Mouse (Mus musculus): ENCODE measurements around the gene Atp8b2. TPM values are rescaled to one million over a fixed set of nuclear protein-coding genes. Genes with fewer than 3 reads are reported as not detected.

The Atp8b2 gene
- polyA plus RNA-seq, 1 experiment from 2014 or later = 15.1 TPM

GRCm38 (mm10) chr3:89914700-89915099 lies 48.6 kb downstream of the Atp8b2 start:
- no peak overlapping the region for H3K4me2 ChIP-seq (ENCODE audit: low read length)
- H3K36me3 ChIP-seq (ENCODE audit: control insufficient read depth, insufficient read depth, low read length) = no peaks in the 10 kb centered on the region
- no peak overlapping the region for H3K9ac ChIP-seq (ENCODE audit: low read depth, low read length)
- ATAC-seq = no peak
- no peaks in the 10 kb centered on the region for H3K9me3 ChIP-seq (ENCODE audit: control insufficient read depth, low read length)
- H3K27me3 ChIP-seq (replicated peaks; ENCODE audit: control insufficient read depth, insufficient read depth, low read length) = peaks cover 15% of the 10 kb centered on the region; the same call in 1 of the 2 replicates
- peaks cover 7% of the 10 kb centered on the region for H3K4me1 ChIP-seq (ENCODE audit: control insufficient read depth, insufficient read depth, low read depth, low read length)
- no peak overlapping the region for H3K4me3 ChIP-seq (ENCODE audit: low read length)
- no peak overlapping the region for H3K27ac ChIP-seq (ENCODE audit: low read depth, low read length)
- 91% methylated on average over 4 of the region's 4 CpGs for WGBS

DNA sequence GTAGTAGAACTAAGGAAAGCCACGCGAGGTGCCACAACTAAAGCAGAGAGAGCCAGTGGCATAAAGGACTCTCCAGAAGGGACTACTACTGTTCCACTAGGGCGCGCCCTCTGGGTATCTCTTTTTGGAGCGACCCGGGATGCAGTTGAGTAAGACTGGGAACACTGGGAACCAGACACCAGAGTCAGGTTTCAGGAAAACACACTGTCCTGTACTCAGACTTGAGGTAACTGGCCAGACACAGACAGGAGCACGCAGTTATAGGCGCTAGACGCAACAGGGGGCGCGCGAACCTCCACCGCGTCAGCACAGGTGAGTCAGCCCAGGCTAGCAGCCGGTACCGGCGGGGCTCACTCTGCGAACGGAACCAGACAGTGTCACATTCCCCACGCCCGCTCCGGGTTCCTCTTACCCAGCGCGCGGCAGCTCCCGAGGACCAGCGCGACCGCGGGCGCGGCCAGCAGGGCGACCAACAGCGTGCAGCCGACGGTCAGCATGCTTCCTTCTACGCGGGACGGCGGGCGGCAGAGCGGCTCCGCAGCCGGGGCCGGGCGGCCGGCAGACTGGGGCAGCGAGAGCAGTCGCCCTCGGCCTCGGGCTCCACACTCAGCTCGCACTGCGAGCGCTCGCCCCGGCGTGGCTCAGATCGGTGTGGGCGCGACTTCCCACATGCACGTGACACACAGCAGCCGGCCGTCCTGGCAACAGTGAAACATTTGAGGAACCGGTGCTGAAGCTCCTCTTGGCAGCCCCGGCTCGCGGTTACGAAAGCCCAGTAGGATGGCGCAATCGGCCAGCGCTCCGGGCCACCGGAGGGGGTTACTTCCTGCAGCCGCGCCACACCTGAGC lies 50.5 kb downstream of the Atp8b2 start, which contains the start of gene Il6ra:
TSS of gene Il6ra (minus strand) at position 654 of the 849 bp plus-strand sequence.
- under 1% methylated on average over 70 of the region's 75 CpGs for WGBS
- Histone ChIP-seq H3K4me2 (ENCODE audit: low read length) (peak within 1 kb of the TSS; percentile 96), H3K9me3 (ENCODE audit: control insufficient read depth, low read length) (no peaks in the 10 kb centered on the region), H3K36me3 (ENCODE audit: control insufficient read depth, insufficient read depth, low read length) (no peaks in the 10 kb centered on the region), H3K4me1 (ENCODE audit: control insufficient read depth, insufficient read depth, low read depth, low read length) (peaks cover 7% of the 10 kb centered on the region), H3K9ac (ENCODE audit: low read depth, low read length) (peak within 1 kb of the TSS; percentile 65), H3K4me3 (ENCODE audit: low read length) (peak within 1 kb of the TSS; percentile 57), H3K27ac (ENCODE audit: low read depth, low read length) (no peak within 1 kb of the TSS; the same call in 1 of the 2 replicates), H3K27me3 (replicated peaks; ENCODE audit: control insufficient read depth, insufficient read depth, low read length) (peaks cover 15% of the 10 kb centered on the region; the same call in 1 of the 2 replicates)
- peak; percentile 88 for ATAC-seq

GRCm38 (mm10) chr3:89912108-89912542 lies 51.2 kb downstream of the Atp8b2 start:
- H3K9ac ChIP-seq (ENCODE audit: low read depth, low read length) = no peak overlapping the region
- peak overlapping the region; percentile 96 for H3K4me2 ChIP-seq (ENCODE audit: low read length)
- WGBS = 36% methylated on average over 6 of the region's 6 CpGs
- H3K4me3 ChIP-seq (ENCODE audit: low read length) = peak overlapping the region; percentile 57; the same call in 1 of the 2 replicates
- H3K36me3 ChIP-seq (ENCODE audit: control insufficient read depth, insufficient read depth, low read length) = no peaks in the 10 kb centered on the region
- no peak for ATAC-seq
- H3K27me3 ChIP-seq (replicated peaks; ENCODE audit: control insufficient read depth, insufficient read depth, low read length) = peaks cover 15% of the 10 kb centered on the region; the same call in 1 of the 2 replicates
- H3K27ac ChIP-seq (ENCODE audit: low read depth, low read length) = no peak overlapping the region
- peaks cover 7% of the 10 kb centered on the region for H3K4me1 ChIP-seq (ENCODE audit: control insufficient read depth, insufficient read depth, low read depth, low read length)
- no peaks in the 10 kb centered on the region for H3K9me3 ChIP-seq (ENCODE audit: control insufficient read depth, low read length)

DNA sequence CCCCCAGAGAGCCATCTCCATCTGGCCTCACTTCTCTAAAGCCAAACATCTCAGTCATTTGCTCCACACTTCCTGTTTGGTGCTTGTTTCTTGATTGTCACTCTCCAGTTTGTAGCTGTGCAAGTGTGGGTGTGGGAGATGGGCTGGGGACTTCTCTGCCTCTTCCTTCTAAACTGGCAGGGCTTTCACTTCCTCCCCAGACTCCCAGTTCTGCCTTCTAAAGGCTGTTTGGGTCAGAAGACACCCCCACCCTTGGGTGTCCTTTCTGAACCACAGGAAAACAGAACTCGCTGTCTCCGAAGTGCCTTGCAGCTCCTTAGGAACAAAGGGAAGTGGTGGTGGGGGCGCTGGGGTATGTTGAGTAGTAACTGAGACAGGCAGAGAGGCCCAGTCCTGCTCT lies 52.1 kb downstream of the Atp8b2 start:
- Histone ChIP-seq H3K4me1 (ENCODE audit: control insufficient read depth, insufficient read depth, low read depth, low read length) (peaks cover 7% of the 10 kb centered on the region), H3K4me3 (ENCODE audit: low read length) (no peak overlapping the region), H3K9me3 (ENCODE audit: control insufficient read depth, low read length) (no peaks in the 10 kb centered on the region), H3K27me3 (replicated peaks; ENCODE audit: control insufficient read depth, insufficient read depth, low read length) (peaks cover 15% of the 10 kb centered on the region; the same call in 1 of the 2 replicates), H3K36me3 (ENCODE audit: control insufficient read depth, insufficient read depth, low read length) (no peaks in the 10 kb centered on the region), H3K9ac (ENCODE audit: low read depth, low read length) (no peak overlapping the region), H3K4me2 (ENCODE audit: low read length) (no peak overlapping the region), H3K27ac (ENCODE audit: low read depth, low read length) (no peak overlapping the region)
- ATAC-seq = no peak
- WGBS = 80% methylated on average over 3 of the region's 3 CpGs

DNA sequence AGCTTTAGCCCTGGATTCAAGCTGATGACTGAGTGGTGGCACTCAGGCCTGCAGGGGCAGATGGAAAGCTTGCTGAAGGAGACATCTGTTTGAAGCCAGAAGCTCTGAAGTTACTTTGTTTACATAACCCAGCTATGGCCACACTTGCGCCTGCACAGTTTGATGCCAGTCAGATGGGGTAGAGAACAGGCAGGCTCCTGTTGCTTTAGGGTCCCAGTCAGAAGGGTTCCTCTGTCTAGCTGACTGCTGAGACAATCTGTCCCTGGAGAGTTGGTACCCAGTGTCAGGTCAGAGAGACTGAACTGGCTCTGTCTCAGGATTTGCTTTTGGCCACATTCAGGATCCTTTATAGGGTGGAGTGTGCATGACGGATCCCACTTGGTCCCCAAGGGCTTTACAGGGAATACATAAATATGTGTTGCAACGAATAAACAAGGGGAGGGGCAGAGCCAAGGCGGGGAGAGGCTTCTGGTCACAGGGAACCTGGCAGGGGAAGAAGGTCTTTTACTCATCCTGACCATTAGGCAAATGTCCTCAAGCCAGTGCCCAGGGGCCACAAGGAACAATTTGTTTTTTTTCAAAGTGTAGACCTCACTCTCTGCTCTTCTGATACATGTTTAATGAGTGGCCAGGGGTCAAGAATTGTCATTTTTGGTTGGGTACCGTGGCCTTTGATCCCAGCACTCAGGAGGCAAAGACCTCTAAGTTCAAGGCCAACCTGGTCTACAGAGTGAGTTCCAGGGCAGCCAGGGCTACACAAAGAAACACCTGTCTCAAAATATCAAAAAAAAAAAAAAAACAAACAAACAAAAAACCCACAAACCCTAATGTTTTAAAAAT lies 53.4 kb downstream of the Atp8b2 start:
- Histone ChIP-seq H3K4me1 (ENCODE audit: control insufficient read depth, insufficient read depth, low read depth, low read length) (peaks cover 7% of the 10 kb centered on the region), H3K4me2 (ENCODE audit: low read length) (no peak overlapping the region), H3K36me3 (ENCODE audit: control insufficient read depth, insufficient read depth, low read length) (no peaks in the 10 kb centered on the region), H3K4me3 (ENCODE audit: low read length) (no peak overlapping the region), H3K9me3 (ENCODE audit: control insufficient read depth, low read length) (no peaks in the 10 kb centered on the region), H3K9ac (ENCODE audit: low read depth, low read length) (no peak overlapping the region), H3K27me3 (replicated peaks; ENCODE audit: control insufficient read depth, insufficient read depth, low read length) (peaks cover 13% of the 10 kb centered on the region; the same call in 1 of the 2 replicates), H3K27ac (ENCODE audit: low read depth, low read length) (no peak overlapping the region)
- ATAC-seq = no peak
- 65% methylated on average over 5 of the region's 5 CpGs for WGBS

GRCm38 (mm10) chr3:89908836-89909235 lies 54.5 kb downstream of the Atp8b2 start:
- peaks cover 8% of the 10 kb centered on the region; the same call in 1 of the 2 replicates for H3K27me3 ChIP-seq (replicated peaks; ENCODE audit: control insufficient read depth, insufficient read depth, low read length)
- no peaks in the 10 kb centered on the region for H3K9me3 ChIP-seq (ENCODE audit: control insufficient read depth, low read length)
- H3K27ac ChIP-seq (ENCODE audit: low read depth, low read length) = no peak overlapping the region
- H3K9ac ChIP-seq (ENCODE audit: low read depth, low read length) = no peak overlapping the region
- H3K4me3 ChIP-seq (ENCODE audit: low read length) = no peak overlapping the region
- no peaks in the 10 kb centered on the region for H3K36me3 ChIP-seq (ENCODE audit: control insufficient read depth, insufficient read depth, low read length)
- H3K4me2 ChIP-seq (ENCODE audit: low read length) = no peak overlapping the region
- WGBS = 89% methylated on average over 6 of the region's 6 CpGs
- ATAC-seq = no peak
- peaks cover 7% of the 10 kb centered on the region for H3K4me1 ChIP-seq (ENCODE audit: control insufficient read depth, insufficient read depth, low read depth, low read length)

DNA sequence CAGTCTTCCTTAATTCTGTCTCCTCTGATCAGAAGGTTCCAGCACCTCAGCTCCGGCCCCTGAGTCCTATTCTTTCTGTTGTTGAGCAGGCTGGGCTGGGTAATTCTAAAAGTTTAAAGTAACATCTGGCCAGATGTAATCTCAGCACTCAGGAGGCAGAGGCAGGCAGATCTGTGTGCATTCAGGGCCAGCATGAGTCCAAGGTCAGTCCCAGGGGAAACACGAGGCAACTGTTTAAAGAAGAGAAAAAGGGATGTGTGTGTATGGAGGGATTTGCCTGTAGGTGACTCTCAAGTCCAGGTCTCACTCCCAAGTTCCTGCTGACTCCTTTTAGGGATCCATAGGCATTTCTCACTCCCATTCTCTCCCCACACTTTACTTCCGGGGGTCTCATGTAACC lies 55.5 kb downstream of the Atp8b2 start:
- Histone ChIP-seq H3K9ac (ENCODE audit: low read depth, low read length) (no peak overlapping the region), H3K27me3 (replicated peaks; ENCODE audit: control insufficient read depth, insufficient read depth, low read length) (peaks cover 5% of the 10 kb centered on the region; the same call in 1 of the 2 replicates), H3K27ac (ENCODE audit: low read depth, low read length) (no peak overlapping the region), H3K9me3 (ENCODE audit: control insufficient read depth, low read length) (no peaks in the 10 kb centered on the region), H3K4me2 (ENCODE audit: low read length) (no peak overlapping the region), H3K36me3 (ENCODE audit: control insufficient read depth, insufficient read depth, low read length) (no peaks in the 10 kb centered on the region), H3K4me3 (ENCODE audit: low read length) (no peak overlapping the region), H3K4me1 (ENCODE audit: control insufficient read depth, insufficient read depth, low read depth, low read length) (0 out of 2 replicates have a peak, but pooled peaks cover 4% of the 10 kb centered on the region)
- 86% methylated on average over 3 of the region's 3 CpGs for WGBS
- no peak for ATAC-seq

- H3K27ac ChIP-seq (ENCODE audit: low read depth, low read length) = no peak overlapping the region
- H3K36me3 ChIP-seq (ENCODE audit: control insufficient read depth, insufficient read depth, low read length) = no peaks in the 10 kb centered on the region
- no peaks in the 10 kb centered on the region for H3K4me1 ChIP-seq (ENCODE audit: control insufficient read depth, insufficient read depth, low read depth, low read length)
- no peak overlapping the region for H3K4me2 ChIP-seq (ENCODE audit: low read length)
- no peak overlapping the region for H3K4me3 ChIP-seq (ENCODE audit: low read length)
- no peak for ATAC-seq
- H3K27me3 ChIP-seq (replicated peaks; ENCODE audit: control insufficient read depth, insufficient read depth, low read length) = no peaks in the 10 kb centered on the region
- no peak overlapping the region for H3K9ac ChIP-seq (ENCODE audit: low read depth, low read length)
- WGBS = 69% methylated on average over 8 of the region's 8 CpGs
- no peaks in the 10 kb centered on the region for H3K9me3 ChIP-seq (ENCODE audit: control insufficient read depth, low read length)
Measured at GRCm38 (mm10) chr3:89899511-89899908, 63.8 kb downstream of the Atp8b2 start.
